Mouse (Mus musculus): ENCODE results near the gene Npc2. TPM values are rescaled to one million over a fixed set of nuclear protein-coding genes. Genes with fewer than 3 reads are reported as not detected.

The Npc2 gene
- total and polyA plus RNA-seq, 3 experiments, result 27.2 to 72.3 (median 27.6) TPM

- H3K79me2 ChIP-seq (replicated peaks; ENCODE audit: control insufficient read depth, insufficient read depth, low read length), result no peaks in the 10 kb centered on the region
- intact Hi-C loops (cut with DNase I), result loop anchor here (1.0 to 5.0 kb wide), 2 partner anchors 83 to 101 kb away; no protein-coding TSS in a partner anchor
- no peak overlapping the region for H3K9ac ChIP-seq (ENCODE audit: low read depth, low read length)
- H3K4me3 ChIP-seq, result no peak overlapping the region
- DNase-seq, result peak; percentile 38 to 74
- no peaks in the 10 kb centered on the region for H3K27me3 ChIP-seq (ENCODE audit: control insufficient read depth, insufficient read depth, low read length)
- H3K36me3 ChIP-seq (ENCODE audit: control insufficient read depth, insufficient read depth, low read length), result no peaks in the 10 kb centered on the region
- 67% methylated on average over 16 of the region's 16 CpGs for WGBS
- no peaks in the 10 kb centered on the region; the same call in 1 of the 2 replicates for H3K4me1 ChIP-seq (ENCODE audit: control insufficient read depth, insufficient read depth, low read length)
- TF ChIP-seq EP300 (IDR thresholded peaks at IDR 0.05; ENCODE audit: insufficient read depth, low read depth, low read length), result no peak
- TF ChIP-seq CTCF (IDR thresholded peaks at IDR 0.05), result peak; percentile 82
- no peak overlapping the region for H3K27ac ChIP-seq
These were observed 17.8 kb downstream of the Npc2 start for GRCm38 (mm10) chr12:84755008-84755695.

- Histone ChIP-seq H3K27me3 (ENCODE audit: control insufficient read depth, insufficient read depth, low read length) (no peaks in the 10 kb centered on the region), H3K9ac (ENCODE audit: low read depth, low read length) (no peak overlapping the region), H3K79me2 (replicated peaks; ENCODE audit: control insufficient read depth, insufficient read depth, low read length) (no peaks in the 10 kb centered on the region), H3K4me1 (ENCODE audit: control insufficient read depth, insufficient read depth, low read length) (no peaks in the 10 kb centered on the region; the same call in 1 of the 2 replicates), H3K36me3 (ENCODE audit: control insufficient read depth, insufficient read depth, low read length) (no peaks in the 10 kb centered on the region), H3K27ac (no peak overlapping the region), H3K4me3 (no peak overlapping the region)
- TF ChIP-seq EP300 (IDR thresholded peaks at IDR 0.05; ENCODE audit: insufficient read depth, low read depth, low read length) (no peak), CTCF (IDR thresholded peaks at IDR 0.05) (no peak), POLR2A (IDR thresholded peaks at IDR 0.05; ENCODE audit: insufficient read depth, low read depth, low read length) (no peak)
- WGBS, result 46% methylated on average over 14 of the region's 14 CpGs
- intact Hi-C loops (cut with DNase I), result no loop called here
- peak in 1 of 2 experiments; percentile 39 for DNase-seq
These were observed 20.6 kb downstream of the Npc2 start for GRCm38 (mm10) chr12:84752131-84752977.

GRCm38 (mm10) chr12:84750661-84751060, 22.3 kb downstream of the Npc2 start:
- Histone ChIP-seq H3K4me3 (no peak overlapping the region), H3K79me2 (replicated peaks; ENCODE audit: control insufficient read depth, insufficient read depth, low read length) (no peaks in the 10 kb centered on the region), H3K4me1 (ENCODE audit: control insufficient read depth, insufficient read depth, low read length) (no peaks in the 10 kb centered on the region; the same call in 1 of the 2 replicates), H3K36me3 (ENCODE audit: control insufficient read depth, insufficient read depth, low read length) (no peaks in the 10 kb centered on the region), H3K27ac (no peak overlapping the region), H3K27me3 (ENCODE audit: control insufficient read depth, insufficient read depth, low read length) (no peaks in the 10 kb centered on the region), H3K9ac (ENCODE audit: low read depth, low read length) (no peak overlapping the region)
- intact Hi-C loops (cut with DNase I), result no loop called here
- peak; percentile 60 to 61 for DNase-seq
- WGBS, result 42% methylated on average over 14 of the region's 14 CpGs
- TF ChIP-seq EP300 (IDR thresholded peaks at IDR 0.05; ENCODE audit: insufficient read depth, low read depth, low read length) (no peak), CTCF (IDR thresholded peaks at IDR 0.05) (no peak)

- Histone ChIP-seq H3K79me2 (replicated peaks; ENCODE audit: control insufficient read depth, insufficient read depth, low read length) (no peaks in the 10 kb centered on the region), H3K27ac (no peak overlapping the region), H3K9ac (ENCODE audit: low read depth, low read length) (no peak overlapping the region), H3K4me3 (no peak overlapping the region), H3K4me1 (ENCODE audit: control insufficient read depth, insufficient read depth, low read length) (no peaks in the 10 kb centered on the region; the same call in 1 of the 2 replicates), H3K36me3 (ENCODE audit: control insufficient read depth, insufficient read depth, low read length) (no peaks in the 10 kb centered on the region), H3K27me3 (ENCODE audit: control insufficient read depth, insufficient read depth, low read length) (no peaks in the 10 kb centered on the region)
- WGBS, result 53% methylated on average over 3 of the region's 3 CpGs
- no peak for DNase-seq
- no peak for TF ChIP-seq CTCF (IDR thresholded peaks at IDR 0.05)
- no peak for TF ChIP-seq POLR2A (IDR thresholded peaks at IDR 0.05; ENCODE audit: insufficient read depth, low read depth, low read length)
- no peak for TF ChIP-seq EP300 (IDR thresholded peaks at IDR 0.05; ENCODE audit: insufficient read depth, low read depth, low read length)
- intact Hi-C loops (cut with DNase I), result no loop called here
These were observed 24.8 kb downstream of the Npc2 start for GRCm38 (mm10) chr12:84748134-84748533.

GRCm38 (mm10) chr12:84745700-84746099, 27.3 kb downstream of the Npc2 start:
- Histone ChIP-seq H3K4me3 (no peak overlapping the region), H3K4me1 (ENCODE audit: control insufficient read depth, insufficient read depth, low read length) (no peaks in the 10 kb centered on the region), H3K27me3 (ENCODE audit: control insufficient read depth, insufficient read depth, low read length) (no peaks in the 10 kb centered on the region), H3K9ac (ENCODE audit: low read depth, low read length) (no peak overlapping the region), H3K79me2 (replicated peaks; ENCODE audit: control insufficient read depth, insufficient read depth, low read length) (no peaks in the 10 kb centered on the region), H3K36me3 (ENCODE audit: control insufficient read depth, insufficient read depth, low read length) (no peaks in the 10 kb centered on the region), H3K27ac (no peak overlapping the region)
- DNase-seq, result no peak
- intact Hi-C loops (cut with DNase I), result no loop called here
- TF ChIP-seq EP300 (IDR thresholded peaks at IDR 0.05; ENCODE audit: insufficient read depth, low read depth, low read length) (no peak), POLR2A (IDR thresholded peaks at IDR 0.05; ENCODE audit: insufficient read depth, low read depth, low read length) (no peak)
- 53% methylated on average over 4 of the region's 4 CpGs for WGBS

- Histone ChIP-seq H3K4me1 (ENCODE audit: control insufficient read depth, insufficient read depth, low read length) (no peaks in the 10 kb centered on the region), H3K4me3 (no peak overlapping the region), H3K79me2 (replicated peaks; ENCODE audit: control insufficient read depth, insufficient read depth, low read length) (no peaks in the 10 kb centered on the region), H3K27ac (no peak overlapping the region), H3K9ac (ENCODE audit: low read depth, low read length) (no peak overlapping the region), H3K27me3 (ENCODE audit: control insufficient read depth, insufficient read depth, low read length) (no peaks in the 10 kb centered on the region), H3K36me3 (ENCODE audit: control insufficient read depth, insufficient read depth, low read length) (no peaks in the 10 kb centered on the region)
- DNase-seq, result no peak
- 86% methylated on average over 10 of the region's 10 CpGs for WGBS
- TF ChIP-seq EP300 (IDR thresholded peaks at IDR 0.05; ENCODE audit: insufficient read depth, low read depth, low read length) (no peak), CTCF (IDR thresholded peaks at IDR 0.05) (no peak), POLR2A (IDR thresholded peaks at IDR 0.05; ENCODE audit: insufficient read depth, low read depth, low read length) (no peak)
- intact Hi-C loops (cut with DNase I), result no loop called here
These were observed 29.5 kb downstream of the Npc2 start for GRCm38 (mm10) chr12:84743496-84743895.

All from heart, adult 2 months (tissue).